Mouse (Mus musculus) heart, adult 2 months (tissue): ENCODE results near the gene Dgka.

ENCODE experiments used
- EP300 ChIP-seq: fragments of 200-500 bp; IDR thresholded peaks from 2 replicates; pipeline ENCODE4 v1.6.1; 2011; ENCODE audit warnings: low read depth, low read length, control low read depth; ENCODE audit not compliant: insufficient read depth
- POLR2A ChIP-seq: fragments of 200-500 bp; IDR thresholded peaks from 2 replicates; pipeline ENCODE4 v1.6.1; 2011; ENCODE audit warnings: mild to moderate bottlenecking, low read depth, low read length, control low read depth; ENCODE audit not compliant: insufficient read depth

DNA sequence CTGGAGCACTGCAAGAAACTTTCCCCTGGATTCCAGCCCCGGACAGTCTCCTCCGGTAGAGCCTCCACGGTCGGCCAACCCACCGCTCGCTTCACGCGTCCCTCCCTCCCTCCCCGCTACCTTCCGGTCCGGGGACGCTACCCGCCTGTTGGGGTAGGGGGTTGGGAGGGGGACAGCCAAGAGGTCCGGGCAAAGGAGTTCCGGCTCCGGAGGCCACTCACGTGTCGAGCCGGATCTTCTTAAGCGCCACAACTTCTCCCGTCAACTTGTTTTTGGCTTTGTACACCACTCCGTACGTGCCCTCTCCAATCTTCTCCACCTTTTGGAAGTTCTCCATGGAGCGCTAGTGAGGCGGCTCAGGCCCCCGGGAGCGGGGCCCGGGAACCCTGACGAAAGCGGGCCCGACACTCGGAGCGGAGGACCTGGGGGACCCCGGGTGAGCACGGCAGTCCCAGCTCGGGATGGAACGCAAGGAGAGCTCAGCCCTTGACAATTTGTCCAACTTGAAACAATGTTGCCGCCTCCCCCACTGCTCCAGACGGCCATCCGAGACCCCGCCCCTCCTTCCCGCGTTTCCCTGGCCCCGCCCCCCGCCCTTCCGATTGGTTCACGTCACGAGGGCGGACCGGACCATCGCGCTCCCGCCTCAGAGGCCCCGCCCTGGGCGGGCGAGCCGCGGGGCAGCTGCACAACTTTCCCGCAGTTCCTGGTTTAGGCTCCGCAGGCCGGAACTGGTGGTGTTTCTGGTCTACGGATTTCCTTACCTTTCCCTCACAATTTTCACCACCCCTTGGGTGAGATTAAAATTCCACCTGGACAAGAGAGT is 40.0 kb downstream of the Dgka start, which contains the start of gene Cdk2:
- peak; percentile 98 for TF ChIP-seq POLR2A
- 0 out of 2 replicates have a peak, but pooled peaks have one; percentile 2 for TF ChIP-seq EP300
